Mouse (Mus musculus) kidney, postnatal 10 days (tissue): ENCODE measurements around the gene Gm45785.
"Not testable (repeated sequence)": the region's sequence is repeated elsewhere in the genome, so short reads cannot be mapped to it uniquely, and the experiment has no call there.

ENCODE experiments used
- DNase-seq: peaks from one replicate; pipeline ENCODE4 v3.0.0; 2021; ENCODE audit warnings: mixed read lengths

Gm45785 gene

GRCm38 (mm10) chr7:140855860-140856784, at the start of gene Gm45785:
Gene Gm45785, minus strand, starts transcription at chr7:140856331.
- DNase-seq: peak; percentile 88

- DNase-seq: no peak
Measured at GRCm38 (mm10) chr7:140905642-140906081, 49.5 kb upstream of the Gm45785 start.

- peak; percentile 90 for DNase-seq
Measured at GRCm38 (mm10) chr7:140903212-140903611, 47.1 kb upstream of the Gm45785 start.

GRCm38 (mm10) chr7:140902036-140902875, 46.1 kb upstream of the Gm45785 start:
- DNase-seq: no peak

GRCm38 (mm10) chr7:140900220-140900619, 44.1 kb upstream of the Gm45785 start, which contains the start of gene Cox8b:
Gene Cox8b, minus strand, starts transcription at chr7:140900446.
- DNase-seq: no peak

DNA sequence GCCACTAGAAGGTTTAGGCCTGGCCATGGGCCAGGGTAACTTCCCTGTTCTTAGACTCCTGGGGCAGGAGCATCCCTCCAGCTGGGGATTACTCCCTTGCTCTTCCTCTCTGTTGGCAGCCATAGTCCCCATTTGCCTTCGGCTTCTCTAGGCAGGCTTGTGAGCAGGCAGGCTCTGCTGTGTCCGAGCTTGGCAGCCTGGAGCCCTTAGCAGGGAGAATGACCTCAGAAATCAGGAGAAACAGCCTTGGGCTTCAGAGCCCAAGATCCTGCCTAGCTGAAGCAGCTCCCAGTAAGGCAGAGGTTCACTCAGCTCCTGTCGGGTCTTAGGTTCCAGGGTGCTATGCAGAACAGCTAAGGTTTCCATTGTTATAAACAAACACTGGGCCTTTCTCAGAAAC, 43.0 kb upstream of the Gm45785 start:
- no peak for DNase-seq

GRCm38 (mm10) chr7:140897863-140898262, 41.7 kb upstream of the Gm45785 start:
- DNase-seq: no peak

DNA sequence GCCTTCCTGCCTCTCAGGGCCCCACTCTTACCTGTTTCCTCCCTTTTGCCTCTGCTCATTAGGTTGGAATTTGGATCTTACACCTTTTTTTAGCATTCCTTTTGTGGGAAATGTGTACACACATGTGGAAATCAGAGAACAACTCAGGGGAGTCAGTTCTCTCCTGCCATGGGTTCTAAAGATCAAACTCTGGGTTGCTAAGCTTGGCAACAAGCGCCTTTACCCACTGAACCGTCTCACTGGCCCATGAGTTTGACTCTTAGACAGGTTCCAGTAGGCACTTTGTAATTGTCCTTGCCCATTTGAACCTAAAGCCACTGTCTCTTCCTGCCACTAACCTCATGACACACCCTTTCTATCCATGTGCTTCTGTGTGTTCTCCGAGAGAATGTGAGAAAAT, 38.5 kb upstream of the Gm45785 start:
- no peak for DNase-seq

- no peak for DNase-seq
Measured at GRCm38 (mm10) chr7:140894031-140894430, 37.9 kb upstream of the Gm45785 start.

DNA sequence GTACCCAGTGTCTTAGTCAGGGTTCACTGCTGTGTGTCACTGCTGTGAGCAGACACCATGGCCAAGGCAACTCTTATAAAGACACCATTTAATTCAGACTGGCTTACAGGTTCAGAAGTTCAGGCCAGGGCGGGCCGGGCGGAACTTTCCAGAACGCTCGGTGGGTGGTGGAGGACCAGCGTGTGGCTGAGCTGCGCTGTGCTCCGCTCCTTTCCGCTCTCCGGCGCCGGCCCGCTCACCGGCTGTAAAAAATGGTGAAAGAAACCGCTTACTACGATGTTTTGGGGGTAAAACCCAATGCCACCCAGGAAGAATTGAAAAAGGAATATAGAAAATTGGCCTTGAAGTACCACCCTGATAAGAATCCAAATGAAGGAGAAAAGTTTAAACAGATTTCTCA, 34.5 kb upstream of the Gm45785 start:
- DNase-seq: not testable (repeated sequence)

DNA sequence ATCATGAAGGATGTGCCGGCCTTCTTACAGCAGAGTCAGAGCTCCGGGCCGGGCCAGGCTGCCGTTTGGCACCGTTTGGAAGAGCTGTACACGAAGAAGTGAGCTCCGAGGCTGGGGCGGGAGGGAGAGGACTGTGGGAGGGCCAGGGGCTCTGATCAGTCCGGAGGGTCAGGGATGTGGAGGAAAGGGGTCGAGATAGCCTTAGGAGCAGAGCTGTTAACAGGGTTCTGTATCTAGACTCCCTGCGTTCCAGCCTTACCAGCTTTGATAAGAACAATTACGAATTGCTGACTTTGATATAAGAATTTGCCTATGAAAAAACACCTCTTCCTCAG, 26.3 kb upstream of the Gm45785 start:
- DNase-seq: no peak

DNA sequence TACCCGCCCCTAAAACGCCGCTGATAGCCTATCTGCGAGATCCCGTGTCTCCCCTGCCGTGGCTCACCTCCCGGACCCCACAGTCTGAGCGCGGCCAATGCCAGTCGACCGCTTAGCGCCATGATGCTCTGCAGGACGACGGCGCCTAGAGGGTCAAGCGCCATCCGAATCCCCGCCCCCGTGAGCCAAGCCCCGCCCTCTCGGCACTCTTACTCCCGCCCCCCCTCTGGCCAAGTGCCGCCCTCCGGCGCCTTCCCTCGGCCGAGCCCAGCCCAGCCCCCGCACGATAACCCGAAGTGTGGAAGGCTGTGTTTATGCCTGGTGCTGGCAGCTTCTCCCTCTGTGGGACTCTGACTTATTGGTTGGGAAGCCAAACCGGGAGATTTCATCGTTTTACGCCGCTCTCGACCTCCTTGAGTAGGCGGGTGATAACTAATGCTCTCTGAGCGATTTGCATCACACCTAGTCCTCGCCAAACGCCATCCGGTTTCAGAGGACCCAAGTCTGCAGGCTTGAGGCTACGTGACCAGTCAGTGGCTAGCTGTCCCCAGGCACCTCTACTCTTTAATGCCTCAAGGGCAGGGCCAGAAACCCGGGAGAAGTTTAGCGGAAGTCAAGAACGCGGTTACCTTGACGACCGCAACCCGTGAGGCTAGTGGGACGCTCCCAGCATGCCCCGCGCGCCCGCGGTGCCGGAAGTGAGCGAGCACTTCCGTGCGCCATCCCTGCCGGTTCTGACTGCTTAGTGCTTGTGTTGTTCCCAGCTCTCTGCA, 25.8 kb upstream of the Gm45785 start, which contains the start of the genes Psmd13 and Sirt3:
Gene Psmd13, plus strand, starts transcription at position 273 of the 773 bp plus-strand sequence.
Gene Sirt3, minus strand, starts transcription at position 614 of the 773 bp plus-strand sequence.
- DNase-seq: peak; percentile 98

GRCm38 (mm10) chr7:140880865-140881515, 24.9 kb upstream of the Gm45785 start:
- DNase-seq: no peak

GRCm38 (mm10) chr7:140880419-140880818, 24.3 kb upstream of the Gm45785 start:
- peak; percentile 35 for DNase-seq

DNA sequence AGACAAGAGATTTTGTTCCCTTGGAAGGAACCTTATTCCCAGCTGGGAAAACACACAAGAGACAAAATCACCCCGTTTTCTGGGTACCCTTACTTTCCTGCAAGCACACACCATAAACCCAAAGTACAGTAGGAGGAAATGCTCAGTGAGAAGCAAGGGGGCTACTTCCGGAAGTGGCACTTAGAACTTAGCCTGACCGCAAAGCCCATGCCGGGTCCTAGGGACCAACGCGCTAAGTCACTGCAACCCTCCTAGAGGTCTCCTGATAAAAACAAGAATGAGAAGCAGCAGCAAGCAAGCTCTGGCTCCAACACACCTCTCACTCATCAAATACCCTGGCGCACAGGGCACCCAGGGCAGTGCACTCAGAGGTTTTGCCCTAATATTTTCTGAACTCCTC, 23.2 kb upstream of the Gm45785 start:
- no peak for DNase-seq

DNA sequence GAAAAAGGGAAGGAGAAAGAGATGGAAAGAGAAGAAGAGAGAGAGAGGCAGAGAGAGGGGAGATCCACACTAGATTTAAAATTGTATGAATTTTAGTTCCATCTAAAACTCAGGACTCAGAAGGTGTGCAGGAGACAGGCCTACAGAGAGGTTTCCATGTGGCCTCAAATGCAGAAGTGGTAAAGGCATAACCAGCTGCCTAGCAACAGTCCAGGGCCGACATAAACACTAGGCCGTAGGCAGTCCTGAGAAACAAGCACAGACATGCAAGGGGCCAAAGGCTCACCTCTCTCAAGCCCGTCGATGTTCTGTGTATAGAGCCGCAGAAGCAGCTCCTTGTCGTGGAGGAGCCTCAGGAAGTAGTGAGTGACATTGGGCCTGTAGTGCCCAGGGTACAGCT, 21.2 kb upstream of the Gm45785 start:
- no peak for DNase-seq

DNA sequence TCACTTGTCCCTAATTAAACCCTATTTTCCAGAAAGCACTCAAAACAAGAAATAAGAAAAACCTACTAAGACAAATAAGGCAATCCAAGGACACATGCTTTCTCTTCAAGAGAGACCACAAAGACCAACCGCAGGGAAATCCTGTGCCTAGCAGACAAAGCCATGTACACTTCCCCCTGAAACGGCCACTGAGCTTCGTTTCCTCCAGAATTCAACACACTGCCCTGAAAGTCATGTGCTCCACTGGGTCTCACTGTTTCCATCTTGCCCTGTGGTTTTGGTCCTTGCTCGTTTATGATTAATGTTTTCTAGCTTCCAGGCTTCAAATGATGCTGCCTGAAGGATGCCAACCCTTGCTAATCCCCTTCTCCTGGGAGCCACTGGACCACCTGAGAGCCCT, 18.1 kb upstream of the Gm45785 start:
- DNase-seq: no peak

GRCm38 (mm10) chr7:140864761-140865160, 8.6 kb upstream of the Gm45785 start:
- no peak for DNase-seq

DNA sequence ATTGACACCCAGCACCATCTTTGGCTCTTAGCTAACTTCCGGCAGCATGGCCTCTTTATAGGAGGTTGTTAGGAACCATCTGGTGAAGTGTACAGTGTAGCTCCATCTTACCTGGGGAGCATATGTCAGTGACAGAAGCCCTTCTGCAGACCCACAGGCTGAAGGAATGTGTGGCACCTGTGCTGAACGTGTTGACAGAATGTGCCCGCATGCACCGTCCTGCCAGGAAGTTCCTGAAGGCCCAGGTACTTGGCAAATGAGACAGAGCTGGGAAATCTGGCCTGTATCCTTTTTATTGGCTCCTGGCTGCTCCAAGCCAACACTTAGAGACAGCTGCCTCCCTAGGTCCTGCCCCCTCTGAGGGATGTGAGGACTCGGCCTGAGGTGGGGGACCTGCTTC, 4.6 kb upstream of the Gm45785 start:
- no peak for DNase-seq

- DNase-seq: no peak
Measured at GRCm38 (mm10) chr7:140859997-140860396, 3.9 kb upstream of the Gm45785 start.

DNA sequence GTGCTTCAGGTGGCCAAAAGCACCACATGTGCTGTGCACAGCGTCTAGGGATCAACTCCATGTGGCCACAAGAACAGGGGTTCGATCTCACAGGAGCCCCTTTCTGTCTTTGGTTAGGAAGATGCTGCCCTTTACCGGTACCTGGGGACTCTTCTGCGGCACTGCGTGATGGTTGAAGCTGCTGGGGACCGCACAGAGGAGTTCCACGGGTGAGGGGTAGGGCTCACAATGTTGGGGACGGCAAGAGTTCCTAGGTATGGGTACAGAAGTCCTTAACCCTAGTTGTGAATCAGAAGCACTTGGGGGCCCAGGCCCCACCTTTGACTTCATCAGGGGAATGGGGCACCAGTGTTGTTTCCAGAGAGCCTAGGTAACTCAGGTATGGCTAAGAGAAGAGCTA, 2.6 kb upstream of the Gm45785 start:
- DNase-seq: no peak
